ENCODE assay signal across 9 mouse cellular contexts in the genomic region with DNA sequence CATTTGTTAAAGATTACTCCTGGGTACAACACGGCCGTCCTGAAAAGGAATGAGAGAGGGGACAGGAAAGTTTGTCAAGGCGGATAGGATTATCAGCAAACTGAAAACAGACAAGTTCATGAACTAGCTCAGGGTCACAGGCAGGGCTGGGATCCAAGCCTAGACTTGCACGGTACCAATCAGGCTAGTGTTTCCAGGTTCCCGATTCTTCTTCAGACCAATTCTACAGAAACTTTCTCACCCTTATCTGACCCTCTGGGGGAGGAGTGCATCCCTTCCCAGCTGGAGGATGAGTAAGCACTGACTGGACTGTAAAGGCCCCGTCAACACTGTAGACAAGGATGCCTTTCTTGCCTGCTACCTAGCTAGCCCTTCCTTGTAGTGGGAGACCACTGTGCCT.
DNase-seq lines count a peak whose midpoint lies in the region; ATAC-seq and TF ChIP-seq lines count a peak whose summit lies in the region.
"Had no signal": no experiment of that assay in that cellular context is flagged by ENCODE, and none has a peak within 500 bp of the region (broad histone marks: within the 10 kb centered on the region; RNA-seq: fewer than 3 reads in every experiment).

No protein-coding gene starts in this region.

- H3K36me3 ChIP-seq in liver, adult 2 months (ENCODE audit: control insufficient read depth, insufficient read depth, low read length), result no peaks in the 10 kb centered on the region
- no peaks in the 10 kb centered on the region for H3K36me3 ChIP-seq in liver, embryonic 11.5 days (ENCODE audit: control insufficient read depth, insufficient read depth, low read length)
- no peaks in the 10 kb centered on the region for H3K36me3 ChIP-seq in limb, embryonic 11.5 days (ENCODE audit: control insufficient read depth, insufficient read depth, low read length)

- no peaks in the 10 kb centered on the region for H3K79me2 ChIP-seq in liver, adult 2 months (ENCODE audit: control insufficient read depth, insufficient read depth, low read length)

- no peak for ATAC-seq in liver, embryonic 11.5 days (replicated peaks; ENCODE audit: low FRiP score)
- ATAC-seq in limb, embryonic 11.5 days (ENCODE audit: insufficient number of reproducible peaks, low FRiP score, low TSS enrichment, low read depth), result no peak
- ATAC-seq in CD4-positive, CD25-positive, alpha-beta regulatory T cell, adult 4 months, result no peak
- ATAC-seq in erythroblast, adult 5-6 weeks (replicated peaks; ENCODE audit: low FRiP score, poor library complexity, severe bottlenecking), result no peak

- TF ChIP-seq POLR2A in liver, adult 2 months (IDR thresholded peaks at IDR 0.05; ENCODE audit: extremely low read depth, insufficient read depth, low read length), result no peak

- no peaks in the 10 kb centered on the region for H3K27me3 ChIP-seq in liver, adult 2 months (ENCODE audit: control insufficient read depth, insufficient read depth, low read length)
- no peaks in the 10 kb centered on the region for H3K27me3 ChIP-seq in liver, embryonic 11.5 days (replicated peaks; ENCODE audit: control insufficient read depth, insufficient read depth, low read length)
- H3K27me3 ChIP-seq in limb, embryonic 11.5 days (ENCODE audit: control insufficient read depth, insufficient read depth, low read length), result no peaks in the 10 kb centered on the region

- H3K4me3 ChIP-seq in liver, adult 2 months (ENCODE audit: insufficient read depth, low read depth, low read length), result no peak overlapping the region
- no peak overlapping the region for H3K4me3 ChIP-seq in liver, embryonic 11.5 days (ENCODE audit: low read depth, low read length)
- no peak overlapping the region for H3K4me3 ChIP-seq in limb, embryonic 11.5 days (ENCODE audit: low read depth, low read length)

- DNase-seq in liver, adult 2 months (ENCODE audit: extremely low read depth, low read depth, low spot score), result peak; percentile 59
- DNase-seq in liver, embryonic 11.5 days (ENCODE audit: low spot score), result no peak
- peak; percentile 72 to 89 for DNase-seq in adrenal gland, adult (ENCODE audit: inconsistent age in 2 of 2, low spot score in 1 of 2)
- DNase-seq in fibroblast of lung, adult 2 months (ENCODE audit: low read depth), result peak; percentile 60
- DNase-seq in limb, embryonic 11.5 days (ENCODE audit: low spot score), result peak; percentile 43
- DNase-seq in thymus, postnatal 4 days, result no peak
- DNase-seq: gastrocnemius, postnatal 36 days had no signal

- peaks cover 3% of the 10 kb centered on the region for H3K4me1 ChIP-seq in liver, adult 2 months (ENCODE audit: control insufficient read depth, insufficient read depth, low read length)
- no peaks in the 10 kb centered on the region for H3K4me1 ChIP-seq in liver, embryonic 11.5 days (replicated peaks; ENCODE audit: control insufficient read depth, insufficient read depth, low read length)
- peaks cover 27% of the 10 kb centered on the region for H3K4me1 ChIP-seq in limb, embryonic 11.5 days (ENCODE audit: control insufficient read depth, insufficient read depth, low read length)

- no peak overlapping the region; the same call in 1 of the 2 replicates for H3K27ac ChIP-seq in liver, adult 2 months (replicated peaks; ENCODE audit: insufficient read depth, low read depth, low read length)
- H3K27ac ChIP-seq in liver, embryonic 11.5 days (ENCODE audit: low read depth, low read length), result no peak overlapping the region
- H3K27ac ChIP-seq in limb, embryonic 11.5 days (replicated peaks; ENCODE audit: low read depth, low read length), result peak overlapping the region; percentile 72; the same call in 1 of the 2 replicates

- H3K9ac ChIP-seq in liver, adult 2 months (ENCODE audit: low read depth, low read length), result no peak overlapping the region
- H3K9ac ChIP-seq in liver, embryonic 11.5 days (ENCODE audit: low read depth, low read length), result no peak overlapping the region
- no peak overlapping the region for H3K9ac ChIP-seq in limb, embryonic 11.5 days (ENCODE audit: low read length)

- WGBS in liver, adult 2 months, result 15% methylated on average over 6 of the region's 6 CpGs
- 37% methylated on average over 6 of the region's 6 CpGs for WGBS in liver, embryonic 11.5 days
- WGBS in limb, embryonic 11.5 days, result 22% methylated on average over 6 of the region's 6 CpGs

- H3K9me3 ChIP-seq in liver, embryonic 11.5 days (ENCODE audit: control insufficient read depth, low read length), result no peaks in the 10 kb centered on the region
- no peaks in the 10 kb centered on the region for H3K9me3 ChIP-seq in limb, embryonic 11.5 days (ENCODE audit: control insufficient read depth, low read length)

- TF ChIP-seq CTCF in liver, adult 2 months (IDR thresholded peaks at IDR 0.05; ENCODE audit: low read depth, low read length), result no peak

- no peak overlapping the region for H3K4me2 ChIP-seq in liver, embryonic 11.5 days
- no peak overlapping the region for H3K4me2 ChIP-seq in limb, embryonic 11.5 days (ENCODE audit: low read depth, severe bottlenecking)

Comparison
In these comparisons a context has a peak if more than half of its experiments do, and no peak if none do; other contexts are left out.
1. DNase-seq: peak in liver, adult 2 months (single experiment), adrenal gland, adult (2 of 2), fibroblast of lung, adult 2 months (single experiment) and limb, embryonic 11.5 days (single experiment); none in liver, embryonic 11.5 days (single experiment) and thymus, postnatal 4 days (single experiment).